Mouse (Mus musculus) G1E-ER4 (cell line): ENCODE measurements around the gene 9230102O04Rik. TPM values are rescaled to one million over a fixed set of nuclear protein-coding genes. Genes with fewer than 3 reads are reported as not detected.

Experiments
- GATA1 ChIP-seq: IDR thresholded peaks from one replicate; pipeline ENCODE4 v1.8.0; 2012; ENCODE audit warnings: low read length, inconsistent platforms
- polyA plus RNA-seq: library from polyadenylated mRNA; stranded (reverse); fragments of >175 nt; gene quantifications from 2 replicates; pipeline ENCODE4 v1.2.3, GENCODE M21; 2012

9230102O04Rik gene
- 0.28 and 1.6 TPM in 2 replicates for polyA plus RNA-seq

DNA sequence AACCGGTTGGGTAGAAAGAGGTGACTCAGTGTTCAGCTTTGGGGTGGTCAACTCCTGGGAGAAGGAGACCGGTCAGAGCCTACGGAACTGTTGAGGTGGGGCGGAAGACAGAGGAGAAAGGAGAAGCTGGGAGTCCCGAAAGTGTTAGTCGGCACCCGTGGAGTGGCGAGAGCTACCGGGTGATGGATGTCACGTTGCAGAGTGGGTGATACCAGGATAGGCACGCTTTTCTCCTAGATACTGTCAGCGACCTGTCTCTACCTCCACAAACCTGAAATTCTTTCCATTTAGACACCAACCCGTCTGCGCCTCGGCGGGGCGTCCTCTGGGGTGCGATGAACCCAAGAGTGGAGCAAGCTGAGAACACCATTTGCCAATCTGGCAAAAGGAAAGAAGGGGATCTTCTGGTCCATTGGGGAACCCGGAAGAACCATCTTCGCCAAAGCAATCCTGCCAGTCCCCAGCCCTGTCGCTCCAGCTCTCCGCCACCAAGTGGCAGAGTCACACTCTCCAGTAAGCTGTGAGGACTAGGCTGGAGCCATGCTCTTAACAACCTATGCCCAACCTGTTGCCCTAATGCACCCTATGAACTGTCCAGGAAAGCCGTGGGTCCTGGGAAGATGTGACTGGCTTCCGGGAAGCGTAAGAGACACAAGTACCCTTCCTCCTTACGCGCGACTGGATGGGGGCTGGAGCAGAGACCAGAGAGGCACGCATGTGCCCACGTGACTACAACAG lies at the start of gene 9230102O04Rik:
9230102O04Rik (minus strand) TSS at position 628 of the 738 bp plus-strand sequence.
- no peak for TF ChIP-seq GATA1

DNA sequence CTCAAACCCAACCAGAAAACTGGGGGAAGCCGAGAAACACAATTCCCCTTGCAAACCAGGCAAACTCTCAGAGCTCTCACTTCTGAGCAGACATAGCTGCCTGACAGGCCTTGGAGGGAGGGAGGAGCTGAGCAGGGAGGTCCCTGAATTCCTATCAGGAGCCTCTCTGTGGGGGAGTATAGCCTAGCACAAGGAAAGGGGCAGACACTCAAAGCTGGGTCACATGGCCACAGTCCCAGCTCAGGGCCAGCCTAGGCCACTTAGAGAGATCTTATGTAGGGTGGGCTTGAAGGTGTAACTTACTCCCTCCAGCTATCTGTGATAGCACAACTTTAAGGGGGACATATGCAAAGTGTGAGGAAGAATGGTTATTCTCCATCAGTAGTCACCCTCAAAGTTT lies 46.6 kb upstream of the 9230102O04Rik start:
- no peak for TF ChIP-seq GATA1

- TF ChIP-seq GATA1 = no peak
These were observed 37.6 kb upstream of the 9230102O04Rik start for GRCm38 (mm10) chr2:9926905-9927283.

GRCm38 (mm10) chr2:9926194-9926904 lies 37.0 kb upstream of the 9230102O04Rik start:
- TF ChIP-seq GATA1 = no peak

GRCm38 (mm10) chr2:9918691-9919471 lies 29.5 kb upstream of the 9230102O04Rik start:
- no peak for TF ChIP-seq GATA1

DNA sequence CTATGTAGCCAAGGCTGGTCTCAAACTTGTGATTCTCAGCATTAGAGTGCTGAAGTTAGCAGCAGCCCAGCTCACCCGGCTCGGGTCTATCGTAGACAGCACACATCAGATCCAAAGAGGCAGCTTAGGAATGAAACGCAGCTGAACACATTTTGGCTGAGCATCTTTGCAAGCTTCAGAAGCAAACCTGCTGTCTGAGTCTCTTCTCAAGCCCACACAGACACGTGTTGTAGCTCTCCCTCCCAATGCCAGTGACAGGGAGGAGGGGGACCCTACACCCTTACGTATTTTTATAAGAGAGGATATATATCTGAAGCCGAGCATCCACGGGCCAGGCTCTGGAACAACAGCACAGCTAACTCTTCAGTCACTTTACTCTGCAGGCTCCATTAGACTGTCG lies 28.3 kb upstream of the 9230102O04Rik start:
- no peak for TF ChIP-seq GATA1

DNA sequence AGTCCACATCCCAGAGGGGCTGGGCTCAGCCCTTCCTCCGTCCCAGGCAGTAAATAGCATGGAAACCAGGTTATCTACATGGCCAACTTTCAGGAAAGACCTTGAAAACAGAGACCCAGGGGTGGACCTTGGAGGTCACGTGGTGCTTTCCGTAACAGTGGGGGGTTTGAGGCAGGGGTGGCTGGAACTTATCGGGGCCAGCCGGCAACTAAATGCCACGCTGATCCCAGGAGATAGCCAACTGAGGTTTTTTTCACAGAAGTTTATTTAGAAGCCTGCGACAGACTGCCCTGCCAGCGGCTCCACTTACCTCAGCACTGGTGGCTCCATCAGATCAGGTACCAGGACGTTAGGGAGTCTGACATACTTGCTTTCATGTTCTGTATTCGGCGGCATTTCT lies 16.7 kb upstream of the 9230102O04Rik start:
- TF ChIP-seq GATA1 = no peak

DNA sequence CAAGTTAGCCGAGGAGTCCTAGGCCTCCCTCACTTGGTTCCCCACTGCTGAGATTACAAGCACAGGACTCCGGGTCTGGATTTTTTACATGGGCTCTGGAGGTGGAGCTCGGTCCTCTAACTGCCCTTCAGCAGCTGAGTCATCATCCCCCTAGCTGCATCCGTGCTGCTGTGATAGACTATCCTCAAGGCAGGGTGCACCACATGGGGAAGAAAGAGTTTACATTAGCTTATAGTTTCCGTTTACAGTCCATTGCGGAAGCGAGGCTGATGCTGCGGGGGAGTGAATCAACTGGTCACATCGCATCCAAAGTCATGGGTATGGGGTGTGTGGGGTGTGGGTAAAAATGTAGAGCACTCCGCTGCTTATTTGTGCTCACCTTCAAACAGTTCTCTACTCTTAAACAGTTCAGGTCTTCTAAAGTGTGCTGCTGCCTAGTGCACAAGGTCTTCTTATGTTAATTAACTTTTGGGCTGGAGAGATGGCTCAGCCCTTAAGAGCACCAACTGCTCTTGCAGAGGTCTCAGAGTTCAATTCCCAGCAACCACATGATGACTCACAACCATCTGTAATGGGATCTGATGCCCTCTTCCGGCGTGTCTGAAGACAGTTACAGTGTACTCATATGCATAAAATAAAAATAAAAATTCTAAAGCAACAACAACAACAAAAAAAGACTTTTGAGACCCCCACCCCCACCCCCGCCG lies 14.7 kb upstream of the 9230102O04Rik start:
- TF ChIP-seq GATA1 = no peak

DNA sequence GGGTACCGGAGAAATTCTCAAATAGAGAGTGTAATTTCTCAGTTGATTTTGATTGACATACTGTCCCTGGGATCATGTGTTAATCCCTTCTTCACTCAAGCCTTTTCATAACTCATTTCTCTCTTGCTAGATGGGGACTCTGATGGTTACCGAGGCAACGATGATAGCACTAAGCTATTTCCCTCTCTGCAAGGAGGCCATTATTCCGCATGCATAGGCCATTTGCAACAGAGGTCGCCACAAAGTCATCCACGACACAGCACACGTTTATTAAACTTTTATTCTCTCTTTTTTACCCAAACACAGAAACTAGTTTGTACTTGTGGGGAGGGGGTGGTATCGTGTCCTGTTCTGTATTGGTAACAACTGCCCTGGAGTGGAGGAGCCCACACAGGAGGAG lies 8.5 kb upstream of the 9230102O04Rik start:
- TF ChIP-seq GATA1 = no peak

- TF ChIP-seq GATA1 = no peak
These were observed 6.9 kb upstream of the 9230102O04Rik start for GRCm38 (mm10) chr2:9896097-9896770.

GRCm38 (mm10) chr2:9894836-9895593 lies 5.7 kb upstream of the 9230102O04Rik start:
- TF ChIP-seq GATA1 = no peak

GRCm38 (mm10) chr2:9893272-9893953 lies 4.1 kb upstream of the 9230102O04Rik start:
- no peak for TF ChIP-seq GATA1

DNA sequence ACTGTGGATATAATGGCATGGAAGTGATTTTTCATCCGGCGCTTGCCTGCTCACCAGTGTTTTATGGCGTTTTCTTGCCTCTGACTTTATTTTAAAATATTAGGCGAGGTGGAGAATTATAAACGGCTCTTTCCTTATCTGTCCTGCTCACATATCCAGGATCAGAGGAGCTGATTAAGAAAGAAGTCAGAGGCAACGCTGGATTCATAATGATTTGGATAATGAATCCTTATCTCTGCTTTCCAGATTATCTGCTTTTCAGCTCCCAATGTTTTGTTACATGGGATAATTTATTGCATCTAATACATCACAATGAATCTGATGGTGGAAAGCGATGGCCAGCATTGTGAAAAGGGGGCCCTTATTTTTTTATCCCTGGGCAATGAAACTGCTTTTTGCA lies 3.2 kb upstream of the 9230102O04Rik start:
- TF ChIP-seq GATA1 = peak; percentile 24

- TF ChIP-seq GATA1 = no peak
These were observed 1.6 kb upstream of the 9230102O04Rik start for GRCm38 (mm10) chr2:9890906-9891305.
